Mouse (Mus musculus) cerebellum, postnatal 10 days (tissue): ENCODE measurements around the gene Ftcd.

Experiments used
- DNase-seq, 2 experiments: peaks; one replicate each; pipeline ENCODE4 v3.0.0; 2021; ENCODE audit warnings: mixed read lengths in 2 of 2

Ftcd gene

GRCm38 (mm10) chr10:76622411-76622810, 47.0 kb downstream of the Ftcd start:
- DNase-seq, result no peak

GRCm38 (mm10) chr10:76622928-76623680, 47.7 kb downstream of the Ftcd start, which contains the start of gene Col6a2:
Gene Col6a2 (minus strand): TSS chr10:76623630.
- DNase-seq, result peak; percentile 95 to 96

DNA sequence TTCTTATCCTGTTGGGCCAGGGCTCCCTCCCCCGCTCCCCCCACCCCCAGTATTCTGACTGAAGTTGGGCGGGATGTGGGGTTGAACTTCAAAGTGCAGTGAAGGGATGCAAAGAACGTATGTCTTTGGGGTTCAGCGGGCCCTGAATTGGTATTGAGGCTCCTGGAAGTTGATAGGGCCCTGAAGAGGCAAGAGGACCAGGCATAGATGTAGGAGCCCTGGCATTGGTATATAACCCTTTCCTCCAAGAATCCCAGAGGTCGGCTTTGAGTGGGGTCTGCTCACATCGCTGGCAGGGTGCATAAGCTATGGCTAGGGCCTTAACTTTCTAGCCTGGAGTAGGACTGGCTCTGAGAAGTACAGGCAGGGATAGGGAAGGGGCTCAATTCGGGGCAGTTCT, 48.3 kb downstream of the Ftcd start:
- DNase-seq, result no peak

DNA sequence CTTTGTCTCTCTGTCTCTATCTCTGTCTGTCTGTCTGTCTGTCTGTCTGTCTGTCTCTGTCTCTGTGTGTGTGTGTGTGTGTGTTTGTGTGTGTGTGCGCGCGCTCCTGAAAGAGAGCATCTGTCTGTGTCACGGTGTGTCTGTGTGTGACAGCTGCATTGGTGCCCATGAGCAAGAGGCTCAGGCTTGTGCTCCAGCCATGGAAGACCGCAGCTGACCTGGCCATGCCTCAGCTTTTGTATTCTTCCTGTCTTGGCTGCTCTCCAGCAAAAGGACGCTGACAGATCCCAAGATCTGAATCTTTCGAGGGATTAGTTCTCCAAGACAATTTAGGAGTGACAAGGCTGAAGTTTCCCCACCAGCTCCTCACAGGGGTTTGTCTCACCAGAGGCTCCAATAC, 49.5 kb downstream of the Ftcd start:
- peak; percentile 20 to 38 for DNase-seq

GRCm38 (mm10) chr10:76627714-76628113, 52.3 kb downstream of the Ftcd start:
- no peak for DNase-seq

- no peak for DNase-seq
Measured at GRCm38 (mm10) chr10:76630657-76631056, 55.2 kb downstream of the Ftcd start.

GRCm38 (mm10) chr10:76632630-76633029, 57.2 kb downstream of the Ftcd start:
- DNase-seq, result no peak

- no peak for DNase-seq
Measured at GRCm38 (mm10) chr10:76634094-76634571, 58.7 kb downstream of the Ftcd start.

DNA sequence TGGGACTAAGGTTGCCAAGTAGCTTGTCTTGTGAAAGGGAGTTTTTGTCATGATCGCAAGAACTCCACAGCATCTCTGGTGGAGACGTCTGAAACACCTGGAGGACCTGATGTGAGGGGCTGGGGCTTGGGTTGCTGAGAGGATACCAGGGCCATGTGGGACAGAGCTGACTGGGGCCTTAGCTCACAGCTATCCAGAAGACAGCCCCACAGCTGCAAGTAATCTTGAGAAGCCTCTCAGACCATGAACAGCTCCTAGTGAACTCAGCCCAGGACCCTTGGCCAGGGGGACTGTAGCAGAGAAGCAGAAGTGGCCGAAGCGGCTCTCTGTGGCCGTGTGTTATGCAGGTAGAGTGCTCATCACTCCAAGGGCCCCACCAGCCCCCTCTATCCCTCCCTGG, 59.1 kb downstream of the Ftcd start:
- no peak for DNase-seq

DNA sequence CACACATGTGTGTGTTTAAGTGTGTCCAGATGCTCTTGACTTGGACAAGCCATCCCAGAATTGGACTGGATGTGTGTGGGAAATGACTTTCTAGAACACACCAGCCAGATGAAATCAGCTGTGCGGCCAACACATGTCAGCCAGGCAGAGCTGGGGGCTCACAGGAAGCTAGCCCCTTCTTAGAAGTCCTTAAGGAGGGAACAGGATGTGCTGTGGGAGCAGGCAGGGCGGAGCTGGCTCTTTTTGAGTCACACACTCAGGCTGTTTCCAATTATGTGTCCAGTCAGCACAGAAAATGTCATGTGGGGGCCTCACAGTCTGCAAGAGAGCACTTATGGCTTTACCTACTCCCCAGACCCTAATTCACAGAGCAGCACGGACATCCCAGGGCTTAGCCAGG, 60.6 kb downstream of the Ftcd start:
- no peak for DNase-seq

- DNase-seq, result no peak
Measured at GRCm38 (mm10) chr10:76636601-76637000, 61.2 kb downstream of the Ftcd start.
